Mouse (Mus musculus) megakaryocyte, embryonic 14.5 days (primary cell): ENCODE measurements around the gene Txlng.
"Not testable (repeated sequence)": the region's sequence is repeated elsewhere in the genome, so short reads cannot be mapped to it uniquely, and the experiment has no call there.

Experiments
- FLI1 ChIP-seq: IDR thresholded peaks from 2 replicates; pipeline ENCODE4 v1.6.1; 2012; ENCODE audit warnings: low read length, inconsistent platforms, mixed read lengths
- GATA1 ChIP-seq: IDR thresholded peaks from 3 replicates; pipeline ENCODE4 v1.6.1; 2012; ENCODE audit warnings: mixed read lengths, low read length, inconsistent platforms, borderline replicate concordance

DNA sequence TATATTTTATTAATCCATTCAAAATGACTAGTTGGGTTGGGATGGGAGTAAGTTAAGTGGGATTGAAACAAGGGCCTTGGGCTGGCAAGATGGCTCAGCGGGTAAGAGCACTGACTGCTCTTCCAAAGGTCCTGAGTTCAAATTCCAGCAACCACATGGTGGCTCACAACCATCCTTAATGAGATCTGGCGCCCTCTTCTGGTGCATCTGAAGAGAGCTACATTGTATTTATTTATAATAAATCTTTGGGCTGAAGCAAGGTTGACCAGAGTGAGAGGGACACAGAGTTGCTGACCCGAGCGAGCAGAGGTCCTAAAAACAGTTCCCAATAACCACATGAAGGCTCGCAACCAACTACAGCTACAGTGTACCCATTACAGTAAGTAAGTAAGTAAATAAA, 37.9 kb downstream of the Txlng start:
- not testable (repeated sequence) for TF ChIP-seq GATA1, FLI1
